8 mouse cellular contexts compared by ENCODE assay signal in genomic region chr10:79555238-79555724, GRCm38 (mm10). TPM values are rescaled to one million over a fixed set of nuclear protein-coding genes. Genes with fewer than 3 reads are reported as not detected.
DNase-seq lines count a peak whose midpoint lies in the region; ATAC-seq lines count a peak whose summit lies in the region.

No protein-coding gene starts in this region.

- H3K4me2 ChIP-seq in heart, embryonic 11.5 days, result peak overlapping the region; percentile 77
- peak overlapping the region; percentile 75 for H3K4me2 ChIP-seq in forebrain, embryonic 13.5 days
- peak overlapping the region; percentile 78 for H3K4me2 ChIP-seq in liver, embryonic 15.5 days

- ATAC-seq in heart, embryonic 11.5 days (replicated peaks; ENCODE audit: insufficient number of reproducible peaks, low FRiP score, low TSS enrichment), result peak; percentile 8; the same call in 1 of the 2 replicates
- ATAC-seq in CD4-positive, CD25-positive, alpha-beta regulatory T cell, adult 4 months, result peak; percentile 58
- no peak; the same call in 1 of the 2 replicates for ATAC-seq in forebrain, embryonic 13.5 days
- ATAC-seq in liver, embryonic 15.5 days (ENCODE audit: insufficient read depth), result no peak

- H3K4me3 ChIP-seq in heart, embryonic 11.5 days (ENCODE audit: low read depth, low read length), result peak overlapping the region; percentile 91
- peak overlapping the region; percentile 94 for H3K4me3 ChIP-seq in forebrain, embryonic 13.5 days
- H3K4me3 ChIP-seq in liver, embryonic 15.5 days (replicated peaks), result peak overlapping the region; percentile 71

- WGBS in heart, embryonic 11.5 days (ENCODE audit: insufficient replicate concordance), result 29% methylated on average over 7 of the region's 7 CpGs
- WGBS in forebrain, embryonic 13.5 days, result 26% methylated on average over 7 of the region's 7 CpGs
- WGBS in liver, embryonic 15.5 days (ENCODE audit: insufficient replicate concordance), result 22% methylated on average over 7 of the region's 7 CpGs

- peak overlapping the region; percentile 96 for H3K9ac ChIP-seq in heart, embryonic 11.5 days (ENCODE audit: low read depth, low read length)
- peak overlapping the region; percentile 93 for H3K9ac ChIP-seq in forebrain, embryonic 13.5 days
- peak overlapping the region; percentile 58; the same call in 1 of the 2 replicates for H3K9ac ChIP-seq in liver, embryonic 15.5 days

- no peak for DNase-seq in heart, adult 9 months (ENCODE audit: low spot score in 2 of 2)
- DNase-seq in ovary, postnatal 14 days (ENCODE audit: low spot score), result no peak
- no peak for DNase-seq in thymus, postnatal 0 days (ENCODE audit: low spot score)
- no peak for DNase-seq in urinary bladder, postnatal 4 days (ENCODE audit: low spot score in 2 of 2)

- H3K27me3 ChIP-seq in heart, embryonic 11.5 days (ENCODE audit: control insufficient read depth, insufficient read depth, low read length), result no peaks in the 10 kb centered on the region
- no peaks in the 10 kb centered on the region for H3K27me3 ChIP-seq in forebrain, embryonic 13.5 days
- peaks cover 9% of the 10 kb centered on the region for H3K27me3 ChIP-seq in liver, embryonic 15.5 days

- H3K4me1 ChIP-seq in heart, embryonic 11.5 days (ENCODE audit: control insufficient read depth, insufficient read depth, low read length), result peaks cover 12% of the 10 kb centered on the region
- H3K4me1 ChIP-seq in forebrain, embryonic 13.5 days, result peaks cover 26% of the 10 kb centered on the region
- peaks cover 27% of the 10 kb centered on the region for H3K4me1 ChIP-seq in liver, embryonic 15.5 days (replicated peaks)

- H3K36me3 ChIP-seq in heart, embryonic 11.5 days (ENCODE audit: control insufficient read depth, insufficient read depth, low read length), result no peaks in the 10 kb centered on the region
- H3K36me3 ChIP-seq in forebrain, embryonic 13.5 days (ENCODE audit: poor library complexity, severe bottlenecking), result peaks cover 5% of the 10 kb centered on the region
- no peaks in the 10 kb centered on the region for H3K36me3 ChIP-seq in liver, embryonic 15.5 days (replicated peaks)

- no peaks in the 10 kb centered on the region for H3K9me3 ChIP-seq in heart, embryonic 11.5 days (replicated peaks; ENCODE audit: control insufficient read depth, low read length)
- no peaks in the 10 kb centered on the region for H3K9me3 ChIP-seq in forebrain, embryonic 13.5 days (replicated peaks)
- H3K9me3 ChIP-seq in liver, embryonic 15.5 days (replicated peaks), result no peaks in the 10 kb centered on the region

- H3K27ac ChIP-seq in heart, embryonic 11.5 days (ENCODE audit: low read depth, low read length), result no peak overlapping the region
- no peak overlapping the region for H3K27ac ChIP-seq in forebrain, embryonic 13.5 days
- H3K27ac ChIP-seq in liver, embryonic 15.5 days (replicated peaks), result no peak overlapping the region

RNA-seq across cellular contexts. Expression of gene Mier2, which starts 0.3 kb away (rescaled TPM):
- polyA plus RNA-seq in heart, embryonic 11.5 days (2014; fragmentation: Nextera tagmentation; extraction: Ambion mirVana), result 26.5 and 29.3 TPM in 2 replicates
- polyA plus RNA-seq in CD4-positive, CD25-positive, alpha-beta regulatory T cell, adult 4 months (2017; shearing (Covaris generic)), result 10 to 100 TPM; 14.4 to 15.1 TPM
- polyA plus RNA-seq in forebrain, embryonic 13.5 days (2015; fragmentation: Nextera tagmentation; extraction: Ambion mirVana), result 53.9 and 60.2 TPM in 2 replicates
- 9.9 and 13.3 TPM in 2 replicates for polyA plus RNA-seq in liver, embryonic 15.5 days (2015; fragmentation: Nextera tagmentation; extraction: Ambion mirVana)
- 32.4 and 32.7 TPM in 2 replicates for polyA plus RNA-seq in thymus, postnatal 0 days (2015; fragmentation: Nextera tagmentation; extraction: Ambion mirVana)

RNA-seq across cellular contexts. Expression of gene Plpp2, which starts 21.7 kb away (rescaled TPM):
- 14.2 and 15.6 TPM in 2 replicates for polyA plus RNA-seq in heart, embryonic 11.5 days (2014; fragmentation: Nextera tagmentation; extraction: Ambion mirVana)
- polyA plus RNA-seq in CD4-positive, CD25-positive, alpha-beta regulatory T cell, adult 4 months (2017; shearing (Covaris generic)), result 1 to 10 TPM; 2.8 to 3.8 TPM
- polyA plus RNA-seq in forebrain, embryonic 13.5 days (2015; fragmentation: Nextera tagmentation; extraction: Ambion mirVana), result 7.0 and 7.9 TPM in 2 replicates
- polyA plus RNA-seq in liver, embryonic 15.5 days (2015; fragmentation: Nextera tagmentation; extraction: Ambion mirVana), result 21.5 and 26.9 TPM in 2 replicates
- polyA plus RNA-seq in thymus, postnatal 0 days (2015; fragmentation: Nextera tagmentation; extraction: Ambion mirVana), result 3.3 and 4.2 TPM in 2 replicates

RNA-seq across cellular contexts. Expression of gene Theg, which starts 31.9 kb away (rescaled TPM):
- polyA plus RNA-seq in heart, embryonic 11.5 days (2014; fragmentation: Nextera tagmentation; extraction: Ambion mirVana), result not detected in 2 replicates
- polyA plus RNA-seq in CD4-positive, CD25-positive, alpha-beta regulatory T cell, adult 4 months (2017; shearing (Covaris generic)), result not detected
- polyA plus RNA-seq in forebrain, embryonic 13.5 days (2015; fragmentation: Nextera tagmentation; extraction: Ambion mirVana), result not detected in 2 replicates
- polyA plus RNA-seq in liver, embryonic 15.5 days (2015; fragmentation: Nextera tagmentation; extraction: Ambion mirVana), result not detected in 2 replicates
- polyA plus RNA-seq in thymus, postnatal 0 days (2015; fragmentation: Nextera tagmentation; extraction: Ambion mirVana), result not detected in 2 replicates

RNA-seq across cellular contexts. Expression of gene C2cd4c, which starts 58.5 kb away (rescaled TPM):
- not detected in 2 replicates for polyA plus RNA-seq in heart, embryonic 11.5 days (2014; fragmentation: Nextera tagmentation; extraction: Ambion mirVana)
- polyA plus RNA-seq in CD4-positive, CD25-positive, alpha-beta regulatory T cell, adult 4 months (2017; shearing (Covaris generic)), result not detected
- 0.08 and 0.11 TPM in 2 replicates for polyA plus RNA-seq in forebrain, embryonic 13.5 days (2015; fragmentation: Nextera tagmentation; extraction: Ambion mirVana)
- polyA plus RNA-seq in liver, embryonic 15.5 days (2015; fragmentation: Nextera tagmentation; extraction: Ambion mirVana), result not detected in 2 replicates
- not detected in 2 replicates for polyA plus RNA-seq in thymus, postnatal 0 days (2015; fragmentation: Nextera tagmentation; extraction: Ambion mirVana)

Comparison
In these comparisons a context has a peak if more than half of its experiments do, and no peak if none do; other contexts are left out.
1. ATAC-seq: peak in heart, embryonic 11.5 days (single experiment) and CD4-positive, CD25-positive, alpha-beta regulatory T cell, adult 4 months (single experiment); none in forebrain, embryonic 13.5 days (single experiment) and liver, embryonic 15.5 days (single experiment).
2. Peak in every context shown above with its lines, with median percentiles within 50 percentile points of each other: H3K4me2 ChIP-seq, H3K4me3 ChIP-seq and H3K9ac ChIP-seq.